Mouse (Mus musculus) T-helper 2 cell (primary cell): ENCODE results near the gene Gm45711.
"Not testable (repeated sequence)": the region's sequence is repeated elsewhere in the genome, so short reads cannot be mapped to it uniquely, and the experiment has no call there.

ENCODE experiments used
- in situ Hi-C: fragments of 300-600 bp; cut with MboI, MseI; formaldehyde crosslinking; loops from one replicate; pipeline ENCODE4 v1.15.1; 2025; ENCODE audit warnings: high pct_unique_total_duplicates

Gene Gm45711

GRCm38 (mm10) chr8:104321930-104322329 lies 12.0 kb upstream of the Gm45711 start, which contains the start of gene Cmtm2b:
Gene Cmtm2b, plus strand, starts transcription at chr8:104322230.
- in situ Hi-C loops = not testable (repeated sequence)

GRCm38 (mm10) chr8:104321267-104321666 lies 11.4 kb upstream of the Gm45711 start, which contains the start of gene Gm11020:
Gene Gm11020, plus strand, starts transcription at chr8:104321567.
- in situ Hi-C loops = not testable (repeated sequence)

- in situ Hi-C loops = no loop called here
Observed at GRCm38 (mm10) chr8:104313311-104313710, 3.4 kb upstream of the Gm45711 start.

- in situ Hi-C loops = not testable (repeated sequence)
Observed at GRCm38 (mm10) chr8:104312023-104312422, 2.1 kb upstream of the Gm45711 start.

GRCm38 (mm10) chr8:104308341-104308740 lies 1.5 kb downstream of the Gm45711 start:
- in situ Hi-C loops = not testable (repeated sequence)

GRCm38 (mm10) chr8:104304962-104305361 lies 4.9 kb downstream of the Gm45711 start:
- in situ Hi-C loops = no loop called here

- in situ Hi-C loops = not testable (repeated sequence)
Observed at GRCm38 (mm10) chr8:104302536-104302935, 7.3 kb downstream of the Gm45711 start.

- in situ Hi-C loops = not testable (repeated sequence)
Observed at GRCm38 (mm10) chr8:104301577-104301976, 8.3 kb downstream of the Gm45711 start.

- in situ Hi-C loops = no loop called here
Observed at GRCm38 (mm10) chr8:104294396-104294795, 15.5 kb downstream of the Gm45711 start.

- in situ Hi-C loops = not testable (repeated sequence)
Observed at GRCm38 (mm10) chr8:104293081-104293480, 16.8 kb downstream of the Gm45711 start, which contains the start of gene Cmtm2a. Gene Cmtm2a, minus strand, starts transcription at chr8:104293181.

- in situ Hi-C loops = no loop called here
Observed at GRCm38 (mm10) chr8:104268937-104269440, 40.9 kb downstream of the Gm45711 start.

GRCm38 (mm10) chr8:104268368-104268767 lies 41.5 kb downstream of the Gm45711 start:
- in situ Hi-C loops = no loop called here

- in situ Hi-C loops = not testable (repeated sequence)
Observed at GRCm38 (mm10) chr8:104264271-104264935, 45.5 kb downstream of the Gm45711 start.

- in situ Hi-C loops = not testable (repeated sequence)
Observed at GRCm38 (mm10) chr8:104261802-104262201, 48.1 kb downstream of the Gm45711 start.

GRCm38 (mm10) chr8:104253016-104253415 lies 56.9 kb downstream of the Gm45711 start:
- in situ Hi-C loops = no loop called here

GRCm38 (mm10) chr8:104251461-104251860 lies 58.4 kb downstream of the Gm45711 start:
- in situ Hi-C loops = no loop called here

- in situ Hi-C loops = no loop called here
Observed at GRCm38 (mm10) chr8:104250439-104251367, 59.2 kb downstream of the Gm45711 start, which contains the start of gene Cklf. Gene Cklf, plus strand, starts transcription at chr8:104250861.

- in situ Hi-C loops = loop anchor here (5.0 kb wide), 1 partner anchor 333 kb away; no protein-coding TSS in a partner anchor
Observed at GRCm38 (mm10) chr8:104249442-104249996, 60.4 kb downstream of the Gm45711 start.

- in situ Hi-C loops = loop anchor here (5.0 kb wide), 1 partner anchor 334 kb away; no protein-coding TSS in a partner anchor
Observed at GRCm38 (mm10) chr8:104248276-104248675, 61.6 kb downstream of the Gm45711 start, which contains the start of gene Tk2. Gene Tk2, minus strand, starts transcription at chr8:104248558.

GRCm38 (mm10) chr8:104247908-104248275 lies 62.0 kb downstream of the Gm45711 start:
- in situ Hi-C loops = loop anchor here (5.0 kb wide), 1 partner anchor 334 kb away; no protein-coding TSS in a partner anchor
